Mouse (Mus musculus): ENCODE data around the gene Palm2. TPM values are rescaled to one million over a fixed set of nuclear protein-coding genes. Genes with fewer than 3 reads are reported as not detected.
A peak's percentile ranks its signal among the peaks of the same experiment; 100 is the strongest.

Gene Palm2
- polyA plus RNA-seq, 1 experiment from 2014 or later, result 1.1 TPM

DNA sequence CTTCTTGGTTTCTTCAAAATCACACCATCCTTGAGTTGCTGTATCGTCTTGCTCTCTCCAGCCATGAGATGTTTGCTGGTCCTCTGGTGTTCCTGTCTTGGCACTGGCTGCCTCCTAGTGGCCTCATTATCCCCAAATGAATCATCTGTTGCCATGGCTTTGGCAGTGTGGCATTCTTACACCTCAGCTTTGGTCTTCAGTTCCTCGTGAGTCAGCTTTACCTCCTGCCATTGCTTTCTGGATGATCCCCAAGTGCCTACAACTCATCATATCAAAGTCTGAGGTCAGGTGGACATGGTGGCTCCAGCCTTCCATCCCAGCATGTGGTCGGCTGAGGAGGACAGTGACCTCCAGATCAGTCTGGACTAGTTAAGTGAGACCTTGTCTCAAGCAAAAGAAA, 232.1 kb downstream of the Palm2 start:
- H3K9ac ChIP-seq (ENCODE audit: low read depth, low read length), result no peak overlapping the region
- H3K4me1 ChIP-seq (replicated peaks; ENCODE audit: control insufficient read depth, insufficient read depth, low read length), result no peaks in the 10 kb centered on the region
- no peaks in the 10 kb centered on the region for H3K36me3 ChIP-seq (ENCODE audit: control insufficient read depth, insufficient read depth)
- no peaks in the 10 kb centered on the region for H3K27me3 ChIP-seq (replicated peaks; ENCODE audit: control insufficient read depth, insufficient read depth, low read length)
- H3K27ac ChIP-seq (ENCODE audit: low read depth, low read length), result no peak overlapping the region
- ATAC-seq, result no peak
- peak; percentile 17; the same call in 1 of the 2 replicates for TF ChIP-seq CTCF (IDR thresholded peaks at IDR 0.05; ENCODE audit: low read depth)
- 80% methylated on average over 3 of the region's 3 CpGs for WGBS
- no peak overlapping the region for H3K4me3 ChIP-seq (ENCODE audit: low read depth, low read length)
- H3K9me3 ChIP-seq (ENCODE audit: control insufficient read depth), result no peaks in the 10 kb centered on the region
- no peak overlapping the region for H3K4me2 ChIP-seq (replicated peaks; ENCODE audit: low read depth)

DNA sequence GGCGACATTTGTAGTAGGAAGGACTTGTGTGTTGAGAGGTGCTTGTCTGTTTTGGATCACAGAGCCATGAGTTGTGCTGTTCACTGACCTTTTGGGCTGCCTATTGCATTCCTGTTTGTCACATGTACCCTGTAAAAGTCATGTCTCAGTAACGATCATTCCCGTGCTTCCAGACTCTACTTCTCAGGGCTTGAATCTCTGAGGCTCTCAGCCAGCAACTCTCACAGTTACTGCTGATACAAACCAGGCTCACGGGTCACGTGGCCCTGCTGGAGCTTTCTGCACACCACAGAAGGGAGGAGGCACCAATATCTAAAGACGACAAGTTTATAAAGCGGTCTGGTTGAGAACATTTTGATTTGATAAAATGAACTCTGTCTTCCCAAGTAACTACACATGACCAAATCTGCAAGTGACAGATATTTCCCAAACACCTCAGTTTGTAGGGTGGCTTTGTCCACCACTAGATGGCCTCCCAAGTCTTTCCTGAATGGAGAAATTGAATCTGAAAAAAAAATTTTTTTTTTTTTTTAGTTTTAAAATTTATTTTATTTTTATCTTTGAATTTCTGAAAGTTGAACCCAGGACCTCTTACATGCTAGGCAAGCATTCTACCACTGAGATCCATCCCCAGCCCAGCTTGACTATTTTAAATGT, 236.9 kb downstream of the Palm2 start:
- TF ChIP-seq CTCF (IDR thresholded peaks at IDR 0.05; ENCODE audit: low read depth), result peak; percentile 68
- Histone ChIP-seq H3K27ac (ENCODE audit: low read depth, low read length) (no peak overlapping the region), H3K9ac (ENCODE audit: low read depth, low read length) (no peak overlapping the region), H3K4me1 (replicated peaks; ENCODE audit: control insufficient read depth, insufficient read depth, low read length) (0 out of 2 replicates have a peak, but pooled peaks cover 3% of the 10 kb centered on the region), H3K9me3 (ENCODE audit: control insufficient read depth) (no peaks in the 10 kb centered on the region), H3K27me3 (replicated peaks; ENCODE audit: control insufficient read depth, insufficient read depth, low read length) (peaks cover 5% of the 10 kb centered on the region; the same call in 1 of the 2 replicates), H3K4me2 (replicated peaks; ENCODE audit: low read depth) (no peak overlapping the region), H3K36me3 (ENCODE audit: control insufficient read depth, insufficient read depth) (no peaks in the 10 kb centered on the region), H3K4me3 (ENCODE audit: low read depth, low read length) (no peak overlapping the region)
- no peak for ATAC-seq
- WGBS, result 47% methylated on average over 7 of the region's 7 CpGs

DNA sequence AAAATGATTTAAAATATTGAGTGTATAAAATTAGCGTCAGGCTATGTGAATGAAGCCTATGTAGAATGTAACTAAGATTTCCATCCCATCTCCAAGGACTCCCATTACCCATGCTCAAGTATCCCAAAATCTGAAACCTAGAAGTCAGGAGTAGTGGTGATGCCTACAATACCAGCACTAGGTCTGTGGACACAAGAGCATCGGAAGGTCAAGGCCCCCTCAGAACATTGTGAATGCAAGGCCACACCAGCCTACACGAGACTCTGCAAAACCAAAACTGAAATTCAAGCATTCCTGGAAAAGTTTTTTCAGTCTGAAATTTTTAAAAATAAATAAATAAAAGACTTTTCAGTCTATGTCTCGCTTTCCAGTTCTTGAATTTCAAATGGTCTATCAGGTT, 238.5 kb downstream of the Palm2 start:
- WGBS, result 83% methylated on average over 4 of the region's 4 CpGs
- H3K4me3 ChIP-seq (ENCODE audit: low read depth, low read length), result no peak overlapping the region
- no peak for TF ChIP-seq CTCF (IDR thresholded peaks at IDR 0.05; ENCODE audit: low read depth)
- no peak overlapping the region for H3K9ac ChIP-seq (ENCODE audit: low read depth, low read length)
- H3K9me3 ChIP-seq (ENCODE audit: control insufficient read depth), result no peaks in the 10 kb centered on the region
- H3K27ac ChIP-seq (ENCODE audit: low read depth, low read length), result no peak overlapping the region
- H3K4me1 ChIP-seq (replicated peaks; ENCODE audit: control insufficient read depth, insufficient read depth, low read length), result 0 out of 2 replicates have a peak, but pooled peaks cover 3% of the 10 kb centered on the region
- H3K4me2 ChIP-seq (replicated peaks; ENCODE audit: low read depth), result no peak overlapping the region
- no peaks in the 10 kb centered on the region for H3K36me3 ChIP-seq (ENCODE audit: control insufficient read depth, insufficient read depth)
- no peak for ATAC-seq
- H3K27me3 ChIP-seq (replicated peaks; ENCODE audit: control insufficient read depth, insufficient read depth, low read length), result peaks cover 5% of the 10 kb centered on the region; the same call in 1 of the 2 replicates

DNA sequence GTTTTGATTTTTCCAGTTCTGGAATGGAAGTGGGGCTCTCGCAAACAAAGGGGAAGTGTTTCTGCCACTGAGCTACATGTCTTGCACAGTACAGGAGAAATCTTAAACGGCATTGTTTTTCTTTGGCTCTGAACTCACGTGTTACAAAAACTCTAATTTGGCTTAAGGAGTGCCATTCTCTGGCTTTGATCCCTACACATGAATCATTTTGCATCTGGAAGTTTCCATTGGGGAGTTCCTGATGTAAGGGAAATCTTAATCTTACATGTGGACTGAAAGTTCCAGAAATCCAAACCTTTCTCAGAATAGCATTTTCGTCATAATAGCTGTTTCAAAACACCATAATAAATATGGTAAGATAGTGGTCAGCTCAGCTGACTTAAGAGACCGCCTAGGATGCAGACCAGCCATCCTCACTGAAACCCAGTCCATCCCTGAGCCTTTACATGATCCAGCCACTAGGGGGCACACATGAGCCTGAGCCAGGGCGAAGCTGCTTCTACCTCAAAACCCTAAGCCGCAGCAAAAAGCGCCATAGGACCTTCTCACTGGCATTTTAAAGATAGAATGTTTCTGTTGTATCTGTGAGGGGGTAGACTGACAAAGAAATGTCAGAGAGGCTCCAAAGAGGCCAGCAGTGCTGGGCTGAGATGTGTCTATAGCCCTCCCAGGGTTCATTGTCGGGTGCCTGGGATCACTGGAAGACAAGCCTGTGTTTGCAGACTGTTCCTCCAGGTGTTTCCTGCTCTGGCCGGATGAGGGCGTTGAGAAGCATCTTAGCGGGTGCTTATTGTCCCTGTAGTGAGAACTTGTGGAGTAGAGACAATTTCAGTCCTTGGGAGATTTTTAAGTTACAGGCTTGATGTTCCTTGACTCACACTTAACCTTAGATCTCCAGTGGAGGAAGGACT, 239.2 kb downstream of the Palm2 start:
- Histone ChIP-seq H3K4me3 (ENCODE audit: low read depth, low read length) (0 out of 2 replicates have a peak overlapping the region, but pooled peaks have one; percentile 11), H3K4me1 (replicated peaks; ENCODE audit: control insufficient read depth, insufficient read depth, low read length) (0 out of 2 replicates have a peak, but pooled peaks cover 3% of the 10 kb centered on the region), H3K27me3 (replicated peaks; ENCODE audit: control insufficient read depth, insufficient read depth, low read length) (peaks cover 5% of the 10 kb centered on the region; the same call in 1 of the 2 replicates), H3K9ac (ENCODE audit: low read depth, low read length) (no peak overlapping the region), H3K9me3 (ENCODE audit: control insufficient read depth) (no peaks in the 10 kb centered on the region), H3K4me2 (replicated peaks; ENCODE audit: low read depth) (peak overlapping the region; percentile 54), H3K36me3 (ENCODE audit: control insufficient read depth, insufficient read depth) (no peaks in the 10 kb centered on the region), H3K27ac (ENCODE audit: low read depth, low read length) (no peak overlapping the region; the same call in 1 of the 2 replicates)
- no peak for ATAC-seq
- TF ChIP-seq CTCF (IDR thresholded peaks at IDR 0.05; ENCODE audit: low read depth), result peak; percentile 96
- WGBS, result 18% methylated on average over 12 of the region's 12 CpGs

DNA sequence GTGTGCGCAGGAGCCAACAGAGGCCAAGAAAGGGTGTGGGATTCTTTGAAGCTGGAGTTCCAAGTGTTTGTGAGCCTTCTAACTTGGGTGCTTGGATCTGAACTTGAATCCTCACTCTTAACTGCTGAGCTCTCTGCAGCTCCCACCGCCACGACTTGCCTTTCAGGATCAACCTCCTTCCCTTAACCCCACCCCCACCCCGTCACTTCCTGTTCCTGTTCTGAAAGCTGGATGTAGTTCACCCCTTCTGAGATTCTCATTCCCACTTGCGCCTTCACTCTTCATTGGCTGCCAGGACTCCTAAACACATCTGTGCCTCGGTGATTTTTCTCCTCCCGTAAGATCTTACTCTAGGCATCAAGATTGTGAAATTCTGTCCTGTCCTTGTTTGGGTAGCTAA, 240.3 kb downstream of the Palm2 start:
- H3K4me1 ChIP-seq (replicated peaks; ENCODE audit: control insufficient read depth, insufficient read depth, low read length), result 0 out of 2 replicates have a peak, but pooled peaks cover 3% of the 10 kb centered on the region
- H3K27ac ChIP-seq (ENCODE audit: low read depth, low read length), result peak overlapping the region; percentile 57; the same call in 1 of the 2 replicates
- H3K4me2 ChIP-seq (replicated peaks; ENCODE audit: low read depth), result peak overlapping the region; percentile 69; the same call in 1 of the 2 replicates
- no peak for TF ChIP-seq CTCF (IDR thresholded peaks at IDR 0.05; ENCODE audit: low read depth)
- no peak overlapping the region for H3K9ac ChIP-seq (ENCODE audit: low read depth, low read length)
- 71% methylated on average over 7 of the region's 7 CpGs for WGBS
- no peaks in the 10 kb centered on the region for H3K36me3 ChIP-seq (ENCODE audit: control insufficient read depth, insufficient read depth)
- H3K27me3 ChIP-seq (replicated peaks; ENCODE audit: control insufficient read depth, insufficient read depth, low read length), result peaks cover 5% of the 10 kb centered on the region; the same call in 1 of the 2 replicates
- no peaks in the 10 kb centered on the region for H3K9me3 ChIP-seq (ENCODE audit: control insufficient read depth)
- ATAC-seq, result no peak
- H3K4me3 ChIP-seq (ENCODE audit: low read depth, low read length), result no peak overlapping the region

DNA sequence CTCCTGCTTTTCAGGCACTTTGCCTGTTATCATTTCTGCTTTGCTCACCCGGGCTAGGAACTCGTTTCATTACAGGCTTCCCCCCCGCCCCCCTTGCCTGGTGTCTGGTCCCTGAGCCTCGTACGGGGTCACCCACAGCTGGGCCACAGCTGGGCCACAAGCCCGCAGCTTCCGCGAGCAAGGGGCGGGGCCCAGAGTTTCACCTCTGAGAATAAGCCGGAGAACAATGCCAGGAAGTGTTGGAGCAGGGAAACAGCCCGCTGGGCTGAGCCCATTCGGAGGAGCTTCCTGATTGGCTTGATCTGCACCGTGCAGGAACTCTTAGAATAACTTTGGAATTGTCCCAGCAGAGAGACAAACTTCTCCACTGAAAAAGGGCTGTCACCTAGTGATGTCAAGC, 241.3 kb downstream of the Palm2 start:
- peak overlapping the region; percentile 33 for H3K4me3 ChIP-seq (ENCODE audit: low read depth, low read length)
- no peak overlapping the region for H3K9ac ChIP-seq (ENCODE audit: low read depth, low read length)

More for the DNA sequence above, 241.3 kb downstream of the Palm2 start:
- ATAC-seq, result peak; percentile 60
- H3K4me1 ChIP-seq (replicated peaks; ENCODE audit: control insufficient read depth, insufficient read depth, low read length), result 0 out of 2 replicates have a peak, but pooled peaks cover 3% of the 10 kb centered on the region
- H3K36me3 ChIP-seq (ENCODE audit: control insufficient read depth, insufficient read depth), result no peaks in the 10 kb centered on the region
- no peak overlapping the region for H3K27ac ChIP-seq (ENCODE audit: low read depth, low read length)
- peaks cover 5% of the 10 kb centered on the region; the same call in 1 of the 2 replicates for H3K27me3 ChIP-seq (replicated peaks; ENCODE audit: control insufficient read depth, insufficient read depth, low read length)
- no peak for TF ChIP-seq CTCF (IDR thresholded peaks at IDR 0.05; ENCODE audit: low read depth)
- peak overlapping the region; percentile 69 for H3K4me2 ChIP-seq (replicated peaks; ENCODE audit: low read depth)
- 2% methylated on average over 13 of the region's 13 CpGs for WGBS
- H3K9me3 ChIP-seq (ENCODE audit: control insufficient read depth), result no peaks in the 10 kb centered on the region

Measured in intestine, postnatal 0 days (tissue).